Mouse (Mus musculus): ENCODE data around the gene Slc25a26. TPM values are rescaled to one million over a fixed set of nuclear protein-coding genes. Genes with fewer than 3 reads are reported as not detected.
"Not testable (repeated sequence)": the region's sequence is repeated elsewhere in the genome, so short reads cannot be mapped to it uniquely, and the experiment has no call there.

Slc25a26 gene
- polyA plus RNA-seq, 1 experiment from 2014 or later: 9.3 TPM

GRCm38 (mm10) chr6:94536478-94536877 lies 36.3 kb downstream of the Slc25a26 start:
- Histone ChIP-seq H3K4me3 (no peak overlapping the region), H3K4me1 (replicated peaks) (peaks cover 16% of the 10 kb centered on the region), H3K27ac (no peak overlapping the region), H3K36me3 (no peaks in the 10 kb centered on the region), H3K9me3 (no peaks in the 10 kb centered on the region), H3K27me3 (ENCODE audit: insufficient read depth, poor library complexity, severe bottlenecking) (no peaks in the 10 kb centered on the region)
- 82% methylated on average over 8 of the region's 8 CpGs for WGBS
- DNase-seq (ENCODE audit: low spot score): no peak

- H3K27ac ChIP-seq: no peak overlapping the region
- H3K36me3 ChIP-seq: no peaks in the 10 kb centered on the region
- no peak overlapping the region for H3K4me3 ChIP-seq
- H3K9me3 ChIP-seq: no peaks in the 10 kb centered on the region
- no peaks in the 10 kb centered on the region for H3K27me3 ChIP-seq (ENCODE audit: insufficient read depth, poor library complexity, severe bottlenecking)
- H3K4me1 ChIP-seq (replicated peaks): peaks cover 16% of the 10 kb centered on the region
- WGBS: 95% methylated on average over 1 of the region's 1 CpGs
- DNase-seq (ENCODE audit: low spot score): no peak
These were observed 37.5 kb downstream of the Slc25a26 start for GRCm38 (mm10) chr6:94537652-94538051.

- 68% methylated on average over 3 of the region's 3 CpGs for WGBS
- Histone ChIP-seq H3K4me1 (replicated peaks) (peaks cover 16% of the 10 kb centered on the region), H3K27ac (no peak overlapping the region), H3K4me3 (no peak overlapping the region), H3K27me3 (ENCODE audit: insufficient read depth, poor library complexity, severe bottlenecking) (no peaks in the 10 kb centered on the region), H3K9me3 (no peaks in the 10 kb centered on the region), H3K36me3 (no peaks in the 10 kb centered on the region)
- no peak for DNase-seq (ENCODE audit: low spot score)
These were observed 40.0 kb downstream of the Slc25a26 start for GRCm38 (mm10) chr6:94540090-94540489.

GRCm38 (mm10) chr6:94540615-94541014 lies 40.5 kb downstream of the Slc25a26 start:
- no peak overlapping the region for H3K4me3 ChIP-seq
- DNase-seq (ENCODE audit: low spot score): no peak
- no peaks in the 10 kb centered on the region for H3K27me3 ChIP-seq (ENCODE audit: insufficient read depth, poor library complexity, severe bottlenecking)
- no peaks in the 10 kb centered on the region for H3K9me3 ChIP-seq
- H3K27ac ChIP-seq: peak overlapping the region; percentile 53; the same call in 1 of the 2 replicates
- WGBS: 32% methylated on average over 4 of the region's 4 CpGs
- H3K4me1 ChIP-seq (replicated peaks): peaks cover 16% of the 10 kb centered on the region
- no peaks in the 10 kb centered on the region for H3K36me3 ChIP-seq

GRCm38 (mm10) chr6:94541133-94541532 lies 41.0 kb downstream of the Slc25a26 start:
- WGBS: 38% methylated on average over 6 of the region's 6 CpGs
- no peak for DNase-seq (ENCODE audit: low spot score)
- peaks cover 16% of the 10 kb centered on the region for H3K4me1 ChIP-seq (replicated peaks)
- no peaks in the 10 kb centered on the region for H3K36me3 ChIP-seq
- H3K27ac ChIP-seq: peak overlapping the region; percentile 53; the same call in 1 of the 2 replicates
- H3K4me3 ChIP-seq: no peak overlapping the region
- no peaks in the 10 kb centered on the region for H3K27me3 ChIP-seq (ENCODE audit: insufficient read depth, poor library complexity, severe bottlenecking)
- H3K9me3 ChIP-seq: no peaks in the 10 kb centered on the region

GRCm38 (mm10) chr6:94541854-94542253 lies 41.7 kb downstream of the Slc25a26 start:
- WGBS: 83% methylated on average over 7 of the region's 7 CpGs
- Histone ChIP-seq H3K27me3 (ENCODE audit: insufficient read depth, poor library complexity, severe bottlenecking) (no peaks in the 10 kb centered on the region), H3K27ac (no peak overlapping the region), H3K36me3 (no peaks in the 10 kb centered on the region), H3K9me3 (no peaks in the 10 kb centered on the region), H3K4me3 (no peak overlapping the region), H3K4me1 (replicated peaks) (peaks cover 16% of the 10 kb centered on the region)
- no peak for DNase-seq (ENCODE audit: low spot score)

- H3K9me3 ChIP-seq: no peaks in the 10 kb centered on the region
- H3K27me3 ChIP-seq (ENCODE audit: insufficient read depth, poor library complexity, severe bottlenecking): no peaks in the 10 kb centered on the region
- H3K4me3 ChIP-seq: no peak overlapping the region
- H3K4me1 ChIP-seq (replicated peaks): peaks cover 16% of the 10 kb centered on the region
- DNase-seq (ENCODE audit: low spot score): peak; percentile 37
- H3K36me3 ChIP-seq: no peaks in the 10 kb centered on the region
- 0 out of 2 replicates have a peak overlapping the region, but pooled peaks have one; percentile 57 for H3K27ac ChIP-seq
- WGBS: 42% methylated on average over 5 of the region's 5 CpGs
These were observed 44.0 kb downstream of the Slc25a26 start for GRCm38 (mm10) chr6:94543902-94544840.

- no peak overlapping the region for H3K4me3 ChIP-seq
- no peaks in the 10 kb centered on the region for H3K27me3 ChIP-seq (ENCODE audit: insufficient read depth, poor library complexity, severe bottlenecking)
- H3K36me3 ChIP-seq: no peaks in the 10 kb centered on the region; the same call in 1 of the 2 replicates
- no peak overlapping the region for H3K27ac ChIP-seq
- no peaks in the 10 kb centered on the region for H3K4me1 ChIP-seq (replicated peaks)
- no peaks in the 10 kb centered on the region for H3K9me3 ChIP-seq
- WGBS: 82% methylated on average over 4 of the region's 4 CpGs
- no peak for DNase-seq (ENCODE audit: low spot score)
These were observed 47.1 kb downstream of the Slc25a26 start for GRCm38 (mm10) chr6:94547239-94547638.

GRCm38 (mm10) chr6:94550298-94550697 lies 50.2 kb downstream of the Slc25a26 start:
- H3K9me3 ChIP-seq: no peaks in the 10 kb centered on the region
- no peaks in the 10 kb centered on the region for H3K27me3 ChIP-seq (ENCODE audit: insufficient read depth, poor library complexity, severe bottlenecking)
- H3K27ac ChIP-seq: no peak overlapping the region
- no peak for DNase-seq (ENCODE audit: low spot score)
- H3K4me3 ChIP-seq: no peak overlapping the region
- H3K36me3 ChIP-seq: no peaks in the 10 kb centered on the region; the same call in 1 of the 2 replicates
- H3K4me1 ChIP-seq (replicated peaks): no peaks in the 10 kb centered on the region
- 90% methylated on average over 6 of the region's 6 CpGs for WGBS

GRCm38 (mm10) chr6:94550851-94551250 lies 50.7 kb downstream of the Slc25a26 start:
- no peaks in the 10 kb centered on the region for H3K4me1 ChIP-seq (replicated peaks)
- no peaks in the 10 kb centered on the region for H3K9me3 ChIP-seq
- H3K27me3 ChIP-seq (ENCODE audit: insufficient read depth, poor library complexity, severe bottlenecking): no peaks in the 10 kb centered on the region
- H3K27ac ChIP-seq: no peak overlapping the region
- no peak overlapping the region for H3K4me3 ChIP-seq
- 91% methylated on average over 7 of the region's 7 CpGs for WGBS
- H3K36me3 ChIP-seq: no peaks in the 10 kb centered on the region; the same call in 1 of the 2 replicates
- no peak for DNase-seq (ENCODE audit: low spot score)

GRCm38 (mm10) chr6:94553085-94553484 lies 53.0 kb downstream of the Slc25a26 start:
- 88% methylated on average over 5 of the region's 5 CpGs for WGBS
- no peaks in the 10 kb centered on the region; the same call in 1 of the 2 replicates for H3K36me3 ChIP-seq
- H3K4me1 ChIP-seq (replicated peaks): no peaks in the 10 kb centered on the region
- no peaks in the 10 kb centered on the region for H3K27me3 ChIP-seq (ENCODE audit: insufficient read depth, poor library complexity, severe bottlenecking)
- H3K4me3 ChIP-seq: no peak overlapping the region
- H3K27ac ChIP-seq: no peak overlapping the region
- DNase-seq (ENCODE audit: low spot score): no peak
- H3K9me3 ChIP-seq: no peaks in the 10 kb centered on the region

- H3K4me1 ChIP-seq (replicated peaks); H3K36me3 ChIP-seq; DNase-seq (ENCODE audit: low spot score); H3K27me3 ChIP-seq (ENCODE audit: insufficient read depth, poor library complexity, severe bottlenecking); H3K27ac ChIP-seq; H3K4me3 ChIP-seq; H3K9me3 ChIP-seq: not testable (repeated sequence)
- 71% methylated on average over 1 of the region's 1 CpGs for WGBS
These were observed 58.5 kb downstream of the Slc25a26 start for GRCm38 (mm10) chr6:94558603-94559002.

GRCm38 (mm10) chr6:94560896-94561295 lies 60.8 kb downstream of the Slc25a26 start:
- Histone ChIP-seq H3K4me1 (replicated peaks) (peaks cover 5% of the 10 kb centered on the region; the same call in 1 of the 2 replicates), H3K27ac (no peak overlapping the region), H3K27me3 (ENCODE audit: insufficient read depth, poor library complexity, severe bottlenecking) (no peaks in the 10 kb centered on the region), H3K9me3 (no peaks in the 10 kb centered on the region), H3K36me3 (no peaks in the 10 kb centered on the region), H3K4me3 (no peak overlapping the region)
- 94% methylated on average over 1 of the region's 1 CpGs for WGBS
- DNase-seq (ENCODE audit: low spot score): no peak

All from hindbrain, embryonic 10.5 days (tissue).